Mouse (Mus musculus): ENCODE results near the gene R3hdm2.

GRCm38 (mm10) chr10:127371023-127371422 lies 9.1 kb upstream of the R3hdm2 start:
- TF ChIP-seq POLR2A (IDR thresholded peaks at IDR 0.05; ENCODE audit: borderline replicate concordance, extremely low read depth, insufficient read depth, insufficient read length, poor library complexity, severe bottlenecking) (no peak), CTCF (IDR thresholded peaks at IDR 0.05; ENCODE audit: borderline replicate concordance, extremely low read depth, insufficient read depth, insufficient read length) (no peak)

All from brain, embryonic 14.5 days (tissue).